ENCODE assay signal across 8 mouse cellular contexts in the genomic region with DNA sequence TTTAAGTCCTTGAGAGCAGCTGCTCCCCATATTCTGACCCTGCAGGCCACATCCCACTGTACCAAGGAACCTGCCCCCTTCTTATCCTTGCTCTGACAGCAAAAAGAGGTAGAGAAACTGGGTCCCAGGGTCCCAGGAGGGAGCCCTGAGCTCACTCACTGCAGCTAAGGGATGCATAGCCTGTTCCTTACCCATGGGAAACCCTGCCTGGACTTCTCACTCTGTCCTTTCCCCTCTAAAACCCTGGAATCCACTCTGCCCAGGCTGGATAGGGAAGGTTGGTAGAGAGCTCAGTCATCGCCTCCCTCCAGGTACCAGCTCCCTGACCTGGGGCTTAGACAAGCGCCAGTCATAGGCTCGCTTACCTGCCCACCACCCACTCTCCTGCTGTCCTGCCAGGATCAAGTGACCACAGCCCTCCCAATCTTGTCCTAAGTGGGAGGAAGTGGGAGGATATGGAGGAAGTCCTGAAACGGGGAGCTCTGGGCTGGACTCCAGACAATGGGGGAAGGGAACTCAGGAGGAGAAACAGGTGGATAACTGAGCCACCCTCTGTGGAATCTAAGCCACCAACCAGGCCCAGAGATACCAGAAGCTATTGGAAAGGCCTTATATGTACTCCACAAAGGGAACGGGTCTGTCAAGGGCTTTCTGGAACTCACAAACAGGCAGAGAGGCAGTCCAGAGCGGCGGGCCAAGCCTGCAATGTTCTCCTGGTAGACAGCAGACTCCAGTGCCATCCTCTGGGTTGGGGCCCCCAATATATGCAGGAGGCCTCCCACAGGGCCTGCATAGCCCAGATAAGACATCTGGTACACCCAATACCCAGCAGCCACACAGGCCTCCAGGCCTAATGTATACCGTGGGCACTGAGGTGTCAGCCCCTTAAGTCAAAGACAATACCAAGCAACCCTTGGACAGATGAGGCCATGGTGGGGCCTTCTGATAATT. TPM values are rescaled to one million over a fixed set of nuclear protein-coding genes. Genes with fewer than 3 reads are reported as not detected.
DNase-seq lines count a peak whose midpoint lies in the region; ATAC-seq and TF ChIP-seq lines count a peak whose summit lies in the region.

No protein-coding gene starts in this region.

- TF ChIP-seq CTCF in bone marrow, adult 2 months (IDR thresholded peaks at IDR 0.05; ENCODE audit: control insufficient read depth, insufficient read depth, low read length) = no peak
- TF ChIP-seq CTCF in small intestine, adult 2 months (IDR thresholded peaks at IDR 0.05; ENCODE audit: extremely low read depth, insufficient read length, insufficient replicate concordance, low read depth, low read length) = no peak

- DNase-seq in cerebellum, adult 11-12 months = peak; percentile 72
- DNase-seq in liver = peak; percentile 92
- no peak for DNase-seq in frontal cortex, adult 2 months (ENCODE audit: extremely low spot score in 1 of 2, low spot score in 1 of 2)
- no peak for DNase-seq in testis, postnatal 14 days (ENCODE audit: low spot score)

- 57% methylated on average over 8 of the region's 8 CpGs for WGBS in bone marrow, adult 2 months
- WGBS in heart, embryonic 12.5 days = 73% methylated on average over 8 of the region's 8 CpGs
- 71% methylated on average over 8 of the region's 8 CpGs for WGBS in small intestine, adult 2 months

- H3K9ac ChIP-seq in heart, embryonic 12.5 days = peak overlapping the region; percentile 33

- H3K4me2 ChIP-seq in heart, embryonic 12.5 days = peak overlapping the region; percentile 94

- H3K4me1 ChIP-seq in bone marrow, adult 2 months (ENCODE audit: control insufficient read depth, insufficient read depth, low read length) = peaks cover 6% of the 10 kb centered on the region
- H3K4me1 ChIP-seq in heart, embryonic 12.5 days (replicated peaks) = peaks cover 57% of the 10 kb centered on the region
- H3K4me1 ChIP-seq in small intestine, adult 2 months (ENCODE audit: control insufficient read depth, insufficient read depth, insufficient read length, low read length) = peaks cover 67% of the 10 kb centered on the region

- H3K27ac ChIP-seq in bone marrow, adult 2 months (ENCODE audit: control insufficient read depth, insufficient read depth, low read depth, low read length, poor library complexity) = peak overlapping the region; percentile 72
- H3K27ac ChIP-seq in heart, embryonic 12.5 days (ENCODE audit: poor library complexity, severe bottlenecking) = peak overlapping the region; percentile 31; the same call in 1 of the 2 replicates
- peak overlapping the region; percentile 42 for H3K27ac ChIP-seq in small intestine, adult 2 months (ENCODE audit: insufficient read depth, low read depth, low read length)

- H3K4me3 ChIP-seq in bone marrow, adult 2 months (replicated peaks; ENCODE audit: control insufficient read depth, low read depth, low read length) = peak overlapping the region; percentile 66
- H3K4me3 ChIP-seq in heart, embryonic 12.5 days = peak overlapping the region; percentile 92
- H3K4me3 ChIP-seq in small intestine, adult 2 months (ENCODE audit: low read depth, low read length) = peak overlapping the region; percentile 36

- H3K36me3 ChIP-seq in heart, embryonic 12.5 days = no peaks in the 10 kb centered on the region
- 0 out of 2 replicates have a peak, but pooled peaks cover 9% of the 10 kb centered on the region for H3K36me3 ChIP-seq in small intestine, adult 2 months (ENCODE audit: control insufficient read depth, insufficient read depth, low read length)

- TF ChIP-seq POLR2A in bone marrow, adult 2 months (IDR thresholded peaks at IDR 0.05; ENCODE audit: borderline replicate concordance, control insufficient read depth, low read depth, low read length) = peak; percentile 70; the same call in 1 of the 2 replicates
- no peak for TF ChIP-seq POLR2A in small intestine, adult 2 months (IDR thresholded peaks at IDR 0.05; ENCODE audit: low read depth, low read length)

- H3K9me3 ChIP-seq in heart, embryonic 12.5 days (replicated peaks) = no peaks in the 10 kb centered on the region

- H3K27me3 ChIP-seq in heart, embryonic 12.5 days (replicated peaks) = no peaks in the 10 kb centered on the region
- no peaks in the 10 kb centered on the region for H3K27me3 ChIP-seq in small intestine, adult 2 months (ENCODE audit: control insufficient read depth, insufficient read depth, low read length)

- no peak for ATAC-seq in cerebellum, adult (ENCODE audit: insufficient number of reproducible peaks, low FRiP score, low TSS enrichment)
- peak; percentile 58 for ATAC-seq in heart, embryonic 12.5 days (ENCODE audit: insufficient number of reproducible peaks, low FRiP score)

RNA-seq across cellular contexts. Expression of a gene that starts 2.3 kb away (rescaled TPM):
- 53.6 and 59.1 TPM in 2 replicates for polyA plus RNA-seq in bone marrow, adult 2 months (2011; ENCODE audit: insufficient read depth, insufficient read length, low replicate concordance, missing spikeins)
- polyA plus RNA-seq in heart, embryonic 12.5 days (2016; fragmentation: Nextera tagmentation; extraction: Ambion mirVana) = 132 and 136 TPM in 2 replicates
- polyA plus RNA-seq in small intestine, adult 2 months (2012; rRNA removed) = 426 and 624 TPM in 2 replicates
- 62.2 and 64.4 TPM in 2 replicates for polyA plus RNA-seq in frontal cortex, adult 2 months (2012; rRNA removed)

RNA-seq across cellular contexts. Expression of a gene that starts 20.9 kb away (rescaled TPM):
- 24.6 and 42.3 TPM in 2 replicates for polyA plus RNA-seq in bone marrow, adult 2 months (2011; ENCODE audit: insufficient read depth, insufficient read length, low replicate concordance, missing spikeins)
- polyA plus RNA-seq in heart, embryonic 12.5 days (2016; fragmentation: Nextera tagmentation; extraction: Ambion mirVana) = 89.1 and 90.7 TPM in 2 replicates
- 24.5 and 46.7 TPM in 2 replicates for polyA plus RNA-seq in small intestine, adult 2 months (2012; rRNA removed)
- 67.7 and 76.6 TPM in 2 replicates for polyA plus RNA-seq in frontal cortex, adult 2 months (2012; rRNA removed)

RNA-seq across cellular contexts. Expression of a gene that starts 47.4 kb away (rescaled TPM):
- 24.6 and 31.6 TPM in 2 replicates for polyA plus RNA-seq in bone marrow, adult 2 months (2011; ENCODE audit: insufficient read depth, insufficient read length, low replicate concordance, missing spikeins)
- 39.3 and 44.8 TPM in 2 replicates for polyA plus RNA-seq in heart, embryonic 12.5 days (2016; fragmentation: Nextera tagmentation; extraction: Ambion mirVana)
- 33.1 and 72.4 TPM in 2 replicates for polyA plus RNA-seq in small intestine, adult 2 months (2012; rRNA removed)
- 109 and 111 TPM in 2 replicates for polyA plus RNA-seq in frontal cortex, adult 2 months (2012; rRNA removed)

Comparison
In these comparisons a context has a peak if more than half of its experiments do, and no peak if none do; other contexts are left out.
1. DNase-seq: peak in cerebellum, adult 11-12 months (single experiment) and liver (single experiment); none in frontal cortex, adult 2 months (0 of 2) and testis, postnatal 14 days (single experiment).
2. H3K4me3 ChIP-seq: peak in every context shown above with its lines; median percentile 92 in heart, embryonic 12.5 days; 66 in bone marrow, adult 2 months; 36 in small intestine, adult 2 months.
3. Peak in every context shown above with its lines, with median percentiles within 50 percentile points of each other: H3K27ac ChIP-seq.